Mouse (Mus musculus): ENCODE results near the gene Glo1. TPM values are rescaled to one million over a fixed set of nuclear protein-coding genes. Genes with fewer than 3 reads are reported as not detected.

Glo1 gene
- total RNA-seq (2017), result 36.2 to 42.7 TPM (median 39.8 TPM) in 3 replicates

DNA sequence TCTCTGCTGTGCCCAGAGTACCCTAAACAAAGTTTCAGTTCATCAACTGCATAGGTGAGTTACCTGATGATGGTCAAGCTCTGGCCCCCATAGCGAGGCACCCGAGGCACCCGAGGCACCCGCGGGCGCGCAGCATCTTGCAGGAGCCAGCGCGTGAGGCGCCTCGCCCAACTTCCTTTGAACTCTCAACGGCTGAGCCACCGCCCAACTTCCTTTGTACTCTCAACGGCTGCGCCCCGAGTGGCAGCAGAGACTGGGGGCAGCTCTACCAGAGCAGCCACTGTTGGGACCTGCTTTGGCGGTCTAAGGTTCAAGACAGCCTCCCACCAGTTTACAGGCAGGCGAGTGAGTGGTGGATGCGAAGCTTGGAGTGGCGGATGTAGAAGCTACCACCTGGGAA, at the start of gene Glo1:
TSS of gene Glo1 (minus strand) at position 153 of the 400 bp plus-strand sequence.
- 0 out of 2 replicates have a peak, but pooled peaks have one; percentile 37 for ATAC-seq (replicated peaks; ENCODE audit: insufficient number of reproducible peaks, low FRiP score, low TSS enrichment, poor library complexity, severe bottlenecking)

DNA sequence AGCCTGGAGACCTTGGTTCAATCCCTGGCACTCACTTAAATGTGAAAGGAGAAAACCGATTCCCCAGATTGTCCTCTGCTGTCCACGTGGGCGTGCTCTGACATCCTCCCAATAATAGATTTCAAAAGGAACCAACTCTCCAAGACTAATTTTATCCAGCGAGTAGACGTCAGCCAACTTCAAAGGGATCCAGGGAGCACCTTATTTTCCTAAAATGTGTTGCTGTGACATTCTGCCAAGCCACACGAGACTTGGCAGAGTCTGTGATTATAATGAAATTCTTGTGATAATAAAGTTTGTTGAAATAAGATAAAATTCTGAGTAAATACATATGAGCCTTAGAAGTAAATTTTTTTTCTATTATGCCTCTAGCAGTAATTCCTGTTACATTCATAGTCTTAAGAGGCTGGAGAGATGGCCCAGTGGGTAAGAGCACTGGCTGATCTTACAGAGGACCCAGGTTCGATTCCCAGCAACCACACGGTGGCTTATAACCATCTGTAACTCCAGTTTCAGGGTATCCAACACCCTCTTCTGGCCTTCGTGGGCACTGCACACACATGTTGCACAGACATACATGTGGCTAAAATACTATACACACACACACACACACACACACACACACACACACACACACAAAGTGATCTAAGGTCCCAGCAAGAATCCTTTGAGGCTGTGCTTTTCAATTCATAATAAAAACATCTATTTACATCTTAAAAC, 48.5 kb upstream of the Glo1 start:
- no peak for ATAC-seq (replicated peaks; ENCODE audit: insufficient number of reproducible peaks, low FRiP score, low TSS enrichment, poor library complexity, severe bottlenecking)

DNA sequence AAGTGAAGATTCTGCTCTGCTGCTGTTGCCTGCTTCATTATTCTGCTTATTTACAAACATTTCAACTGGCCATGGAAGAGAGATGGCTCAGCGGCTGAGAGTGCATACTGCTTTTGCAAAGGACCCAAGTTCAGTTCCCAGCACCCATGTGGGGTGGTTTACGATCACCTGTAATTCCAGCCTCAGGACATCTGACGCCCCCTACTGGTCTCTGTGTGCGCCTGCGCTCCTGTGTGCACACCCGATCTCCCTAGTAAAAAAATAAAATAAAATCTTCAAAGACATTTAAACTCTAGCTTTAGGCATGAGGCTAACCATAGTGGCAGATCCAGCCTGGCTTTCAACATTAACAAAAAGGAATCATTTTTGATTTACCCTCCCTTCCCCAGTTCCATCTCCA, 46.4 kb upstream of the Glo1 start:
- no peak for ATAC-seq (replicated peaks; ENCODE audit: insufficient number of reproducible peaks, low FRiP score, low TSS enrichment, poor library complexity, severe bottlenecking)

DNA sequence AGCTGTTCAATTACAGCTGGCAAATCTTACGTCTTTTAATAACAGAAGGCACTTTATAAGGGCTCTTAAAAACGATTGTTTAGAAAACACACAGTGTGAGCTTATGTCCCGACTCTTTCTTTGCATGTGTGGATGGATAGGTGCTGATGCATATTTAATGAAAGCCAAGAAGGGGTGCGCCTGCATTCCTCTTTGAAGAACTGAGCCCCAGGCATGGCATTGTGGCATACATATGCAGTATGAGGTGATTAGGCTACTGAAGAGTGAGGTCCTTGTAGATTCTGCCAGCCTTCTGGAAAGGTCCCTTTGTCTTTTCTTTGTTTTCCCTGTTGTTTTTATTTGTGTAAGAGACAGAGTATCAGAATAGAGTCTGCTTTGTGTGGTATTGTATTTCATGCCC, 45.9 kb upstream of the Glo1 start:
- no peak for ATAC-seq (replicated peaks; ENCODE audit: insufficient number of reproducible peaks, low FRiP score, low TSS enrichment, poor library complexity, severe bottlenecking)

DNA sequence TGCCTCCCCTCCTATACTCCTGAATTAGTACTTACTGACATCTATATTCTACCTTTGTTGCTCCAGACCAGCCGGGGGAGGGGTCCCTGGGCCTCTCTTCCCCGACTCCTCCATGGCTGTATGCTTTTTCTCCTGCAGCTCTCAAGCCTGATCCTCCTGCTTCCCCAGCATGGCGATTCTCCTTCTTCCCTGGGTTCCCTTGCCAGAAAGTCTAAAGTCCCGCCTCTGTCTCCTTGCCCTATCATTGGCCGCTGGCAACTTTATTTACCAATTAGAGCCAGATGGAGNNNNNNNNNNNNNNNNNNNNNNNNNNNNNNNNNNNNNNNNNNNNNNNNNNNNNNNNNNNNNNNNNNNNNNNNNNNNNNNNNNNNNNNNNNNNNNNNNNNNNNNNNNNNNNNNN, 38.2 kb upstream of the Glo1 start:
- ATAC-seq (replicated peaks; ENCODE audit: insufficient number of reproducible peaks, low FRiP score, low TSS enrichment, poor library complexity, severe bottlenecking), result no peak

DNA sequence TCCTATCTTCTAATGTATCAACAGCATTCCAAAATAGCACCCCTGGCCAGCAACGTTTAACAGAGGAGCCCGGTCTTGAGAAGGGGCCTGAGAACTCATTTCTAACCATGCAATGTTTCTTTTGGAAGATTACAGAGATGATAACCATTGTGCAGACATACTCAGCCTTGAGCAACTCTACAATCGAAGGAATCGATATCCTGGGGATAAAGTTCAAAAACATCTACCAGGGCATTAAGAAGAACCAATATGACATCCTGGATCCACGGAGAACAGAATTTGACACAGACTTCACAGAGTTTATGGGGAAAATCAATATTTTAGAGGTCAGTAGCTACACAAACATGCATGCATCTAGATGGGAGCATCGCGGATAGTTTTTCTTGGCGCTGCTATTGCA, 36.5 kb upstream of the Glo1 start:
- no peak for ATAC-seq (replicated peaks; ENCODE audit: insufficient number of reproducible peaks, low FRiP score, low TSS enrichment, poor library complexity, severe bottlenecking)

DNA sequence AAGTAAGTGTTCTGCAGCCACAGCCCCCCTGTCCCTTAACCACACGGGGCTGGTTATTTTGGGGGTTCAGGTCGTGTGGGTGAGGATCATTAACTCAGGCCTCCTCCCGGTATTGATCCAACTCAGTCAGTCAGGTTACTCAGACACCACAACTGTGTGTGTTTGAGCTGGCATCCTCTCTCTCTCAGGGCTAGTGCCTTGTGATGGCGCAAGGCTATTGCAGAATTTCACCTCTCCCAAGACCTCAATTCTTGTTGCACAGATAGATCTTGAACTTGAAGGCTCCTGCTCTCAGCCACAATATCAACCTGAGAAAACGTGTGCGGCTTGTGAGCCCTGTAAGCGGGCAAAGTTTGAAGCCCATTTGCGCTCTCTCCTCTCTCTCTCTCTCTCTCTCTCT, 35.5 kb upstream of the Glo1 start:
- no peak for ATAC-seq (replicated peaks; ENCODE audit: insufficient number of reproducible peaks, low FRiP score, low TSS enrichment, poor library complexity, severe bottlenecking)

DNA sequence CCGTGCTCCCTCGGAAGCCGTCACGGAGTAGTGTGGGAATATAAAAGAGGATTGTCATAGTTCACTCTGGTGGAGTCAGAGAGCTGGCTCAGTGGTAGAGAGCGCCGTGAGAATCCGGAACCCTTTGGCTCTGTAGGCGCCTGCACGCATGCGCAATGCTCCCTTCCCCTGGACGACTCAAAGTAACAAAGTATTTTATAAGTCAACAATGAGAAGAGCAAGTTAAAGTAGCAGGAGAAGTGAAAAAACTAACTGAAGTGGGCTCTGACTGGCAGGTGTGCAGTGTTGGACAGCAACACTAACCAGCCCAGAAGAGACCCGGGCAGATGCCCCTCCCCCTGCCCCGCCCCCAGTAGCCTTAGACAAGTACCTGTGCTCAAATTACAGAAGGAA, 31.5 kb upstream of the Glo1 start:
- ATAC-seq (replicated peaks; ENCODE audit: insufficient number of reproducible peaks, low FRiP score, low TSS enrichment, poor library complexity, severe bottlenecking), result peak; percentile 27; the same call in 1 of the 2 replicates

DNA sequence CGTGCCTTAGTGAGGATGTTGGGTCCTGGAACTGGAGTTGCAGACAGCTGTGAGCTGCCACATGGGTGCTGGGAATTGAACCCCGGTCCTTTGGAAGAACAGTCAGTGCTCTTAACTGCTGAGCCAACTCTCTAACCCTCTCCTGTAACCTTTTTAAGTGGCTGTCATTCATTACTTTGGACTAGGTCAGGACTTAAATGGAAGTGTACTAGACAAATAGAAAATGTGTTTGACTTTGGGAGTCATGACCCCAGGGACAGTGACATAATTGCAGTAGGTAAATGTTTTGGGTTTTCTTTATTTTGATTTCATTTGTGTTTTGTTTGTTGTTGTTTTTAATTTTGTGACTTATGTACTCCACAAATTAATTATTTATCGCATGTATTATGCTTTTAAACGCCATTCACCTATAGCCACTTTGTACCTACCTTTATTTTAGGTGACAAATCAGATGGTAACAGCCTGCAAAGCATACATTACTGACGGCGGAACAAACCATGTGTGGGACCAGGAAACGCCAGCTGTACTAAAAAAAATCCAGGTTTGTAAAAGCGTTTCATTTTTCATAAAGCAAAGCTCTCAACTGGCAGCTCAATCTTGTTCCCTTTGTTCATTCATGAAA, 31.0 kb upstream of the Glo1 start:
- ATAC-seq (replicated peaks; ENCODE audit: insufficient number of reproducible peaks, low FRiP score, low TSS enrichment, poor library complexity, severe bottlenecking), result no peak

DNA sequence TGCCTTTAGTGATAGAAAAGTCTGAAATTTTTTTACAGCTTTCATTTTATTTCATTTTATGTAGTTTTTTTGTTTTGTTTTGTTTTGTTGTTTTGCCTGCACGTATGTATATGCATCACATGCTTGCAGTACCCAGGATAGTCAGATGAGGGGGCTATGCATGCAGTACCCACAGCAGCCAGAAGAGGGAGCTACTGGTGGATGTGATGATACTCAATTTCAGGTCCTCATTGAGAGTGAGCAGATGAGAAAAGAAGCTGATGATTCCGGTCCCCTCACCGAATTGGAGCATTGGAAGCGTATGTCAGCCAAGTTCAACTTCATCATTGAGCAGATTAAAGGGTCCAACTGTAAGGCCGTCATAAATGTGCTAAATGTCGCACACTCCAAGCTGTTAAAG, 26.3 kb upstream of the Glo1 start:
- ATAC-seq (replicated peaks; ENCODE audit: insufficient number of reproducible peaks, low FRiP score, low TSS enrichment, poor library complexity, severe bottlenecking), result no peak

DNA sequence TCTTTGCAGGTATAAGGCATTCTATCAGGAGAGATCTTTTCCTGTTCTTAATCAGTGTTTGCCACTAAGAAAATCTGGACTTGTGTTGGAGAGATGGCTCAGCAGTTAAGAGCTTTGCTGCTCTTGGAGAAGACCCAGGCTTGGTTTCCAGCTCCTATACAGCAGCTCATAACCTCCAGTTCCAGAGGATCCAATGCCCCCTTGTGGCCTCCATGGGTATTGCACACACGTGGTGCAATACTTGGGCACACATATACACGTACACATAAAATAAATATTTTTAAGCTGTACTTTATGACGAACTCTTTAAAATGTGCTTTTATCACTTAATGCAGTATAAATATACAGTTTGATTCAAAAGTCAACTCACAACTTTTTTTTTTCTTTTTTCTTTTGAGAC, 22.1 kb upstream of the Glo1 start:
- no peak for ATAC-seq (replicated peaks; ENCODE audit: insufficient number of reproducible peaks, low FRiP score, low TSS enrichment, poor library complexity, severe bottlenecking)

DNA sequence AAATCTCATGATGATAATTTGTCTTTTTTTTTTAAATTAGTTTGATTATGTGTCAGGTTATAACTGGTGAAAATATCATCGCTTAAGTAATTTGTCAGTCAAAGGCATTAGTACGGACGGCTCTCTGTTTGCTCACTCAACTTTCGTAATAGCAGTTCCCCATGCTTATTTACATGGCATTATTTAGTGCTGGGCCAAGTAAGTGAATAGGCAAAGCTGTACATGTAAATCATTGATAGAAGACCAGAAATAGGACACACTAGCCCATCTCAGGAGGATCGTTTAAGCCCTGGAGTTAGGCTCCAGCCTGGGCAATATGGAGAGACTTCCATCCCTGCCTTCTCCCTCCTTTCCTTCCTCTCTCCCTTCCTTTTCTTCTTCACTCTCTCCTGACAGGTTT, 14.2 kb upstream of the Glo1 start:
- no peak for ATAC-seq (replicated peaks; ENCODE audit: insufficient number of reproducible peaks, low FRiP score, low TSS enrichment, poor library complexity, severe bottlenecking)

DNA sequence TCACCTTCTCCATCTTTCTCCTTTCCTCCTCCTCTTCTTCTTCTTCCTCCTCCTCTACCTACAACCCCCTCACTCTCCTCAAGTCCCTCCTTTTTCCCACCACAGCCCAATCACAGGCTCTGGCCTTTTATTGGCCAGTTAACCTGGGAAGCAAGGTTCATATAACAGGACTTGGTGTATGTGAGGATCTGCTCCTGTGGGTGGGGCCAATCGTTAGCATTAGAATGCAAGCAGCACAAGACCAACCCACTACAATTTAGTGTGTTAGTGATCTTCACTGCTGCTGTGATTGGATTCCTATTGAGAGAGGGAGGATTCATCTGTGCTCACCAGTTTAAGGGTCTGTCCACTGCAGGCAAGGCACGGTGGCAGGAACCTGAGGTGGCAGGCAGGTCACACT, 12.3 kb upstream of the Glo1 start:
- ATAC-seq (replicated peaks; ENCODE audit: insufficient number of reproducible peaks, low FRiP score, low TSS enrichment, poor library complexity, severe bottlenecking), result no peak

DNA sequence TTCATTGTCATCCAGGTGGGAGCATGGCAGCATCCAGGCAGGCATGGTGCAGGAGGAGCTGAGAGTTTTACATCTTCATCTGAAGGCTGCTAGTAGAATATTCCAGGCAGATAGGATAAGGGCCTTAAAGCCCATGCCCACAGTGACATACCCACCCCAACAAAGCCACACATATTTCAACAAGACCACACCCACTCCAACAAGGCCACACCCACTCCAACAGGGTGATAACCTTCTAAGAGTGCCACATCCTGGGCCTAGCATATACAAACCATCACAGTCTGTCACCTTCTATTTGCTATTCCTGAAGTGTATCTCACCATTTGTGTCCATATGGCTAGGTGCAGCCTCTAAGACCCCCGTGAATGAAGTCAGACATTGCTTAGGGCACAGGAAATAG, 11.0 kb upstream of the Glo1 start:
- ATAC-seq (replicated peaks; ENCODE audit: insufficient number of reproducible peaks, low FRiP score, low TSS enrichment, poor library complexity, severe bottlenecking), result no peak

DNA sequence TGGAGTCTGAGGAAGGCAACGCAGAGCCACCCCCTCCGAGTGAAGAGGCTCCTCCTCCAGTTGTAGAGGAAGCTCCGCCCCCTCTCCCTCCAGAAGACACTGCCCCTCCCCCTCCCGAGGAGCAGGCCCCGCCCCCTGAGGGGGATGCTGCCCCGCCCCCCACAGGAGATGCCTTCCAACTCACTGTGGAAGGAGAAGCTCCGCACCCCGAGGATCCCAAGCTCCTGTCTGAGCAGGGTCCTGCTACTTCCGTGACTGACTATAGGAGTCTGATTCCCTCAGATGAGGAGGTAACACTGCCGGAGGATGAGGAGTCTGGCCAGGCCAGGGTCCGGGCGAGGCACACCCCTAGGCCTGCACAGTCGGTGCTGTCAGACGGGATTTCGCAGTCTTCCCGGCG, 8.7 kb upstream of the Glo1 start:
- ATAC-seq (replicated peaks; ENCODE audit: insufficient number of reproducible peaks, low FRiP score, low TSS enrichment, poor library complexity, severe bottlenecking), result no peak

DNA sequence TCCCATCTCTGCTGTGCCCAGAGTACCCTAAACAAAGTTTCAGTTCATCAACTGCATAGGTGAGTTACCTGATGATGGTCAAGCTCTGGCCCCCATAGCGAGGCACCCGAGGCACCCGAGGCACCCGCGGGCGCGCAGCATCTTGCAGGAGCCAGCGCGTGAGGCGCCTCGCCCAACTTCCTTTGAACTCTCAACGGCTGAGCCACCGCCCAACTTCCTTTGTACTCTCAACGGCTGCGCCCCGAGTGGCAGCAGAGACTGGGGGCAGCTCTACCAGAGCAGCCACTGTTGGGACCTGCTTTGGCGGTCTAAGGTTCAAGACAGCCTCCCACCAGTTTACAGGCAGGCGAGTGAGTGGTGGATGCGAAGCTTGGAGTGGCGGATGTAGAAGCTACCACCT, 2.5 kb downstream of the Glo1 start, which contains the start of gene Dnah8:
TSS of gene Dnah8 (plus strand) at position 223 of the 400 bp plus-strand sequence.
- ATAC-seq (replicated peaks; ENCODE audit: insufficient number of reproducible peaks, low FRiP score, low TSS enrichment, poor library complexity, severe bottlenecking), result peak; percentile 44

DNA sequence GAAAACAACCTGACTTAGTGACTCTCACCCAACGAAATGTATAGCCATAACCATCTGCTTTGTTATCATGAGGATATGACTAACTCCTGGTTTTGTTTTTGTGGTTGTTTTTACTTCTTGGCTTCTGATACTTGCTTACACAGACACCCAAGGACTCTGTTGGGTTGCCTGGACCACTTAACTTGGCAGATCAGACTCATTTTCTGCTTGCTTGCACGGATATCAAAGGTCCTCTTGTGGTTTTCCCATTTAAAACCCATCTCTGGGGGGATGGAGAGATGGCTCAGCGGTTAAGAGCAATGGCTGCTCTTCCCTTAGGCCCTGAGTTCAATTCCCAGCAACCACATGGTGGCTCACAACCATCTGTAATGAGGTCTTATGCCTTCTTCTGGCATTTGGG, 3.5 kb downstream of the Glo1 start:
- ATAC-seq (replicated peaks; ENCODE audit: insufficient number of reproducible peaks, low FRiP score, low TSS enrichment, poor library complexity, severe bottlenecking), result no peak

DNA sequence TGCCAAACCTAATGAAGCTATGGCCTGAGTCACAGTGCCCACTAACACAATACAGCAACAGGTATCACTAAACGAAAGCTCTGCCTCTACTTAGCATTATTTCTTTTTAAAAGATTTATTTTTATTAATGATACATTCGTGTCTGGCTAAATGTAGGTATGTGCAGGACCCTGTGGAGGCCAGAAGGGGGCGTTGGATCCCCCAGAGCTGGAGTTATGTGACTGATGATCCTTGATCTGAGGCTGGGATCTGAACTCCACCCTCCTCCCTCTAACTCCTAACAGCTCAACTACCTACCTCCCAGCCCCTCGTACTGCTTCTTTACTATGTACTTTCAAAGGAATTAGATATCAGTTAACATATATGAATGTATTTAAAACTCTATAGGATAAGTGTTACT, 5.2 kb downstream of the Glo1 start:
- no peak for ATAC-seq (replicated peaks; ENCODE audit: insufficient number of reproducible peaks, low FRiP score, low TSS enrichment, poor library complexity, severe bottlenecking)

DNA sequence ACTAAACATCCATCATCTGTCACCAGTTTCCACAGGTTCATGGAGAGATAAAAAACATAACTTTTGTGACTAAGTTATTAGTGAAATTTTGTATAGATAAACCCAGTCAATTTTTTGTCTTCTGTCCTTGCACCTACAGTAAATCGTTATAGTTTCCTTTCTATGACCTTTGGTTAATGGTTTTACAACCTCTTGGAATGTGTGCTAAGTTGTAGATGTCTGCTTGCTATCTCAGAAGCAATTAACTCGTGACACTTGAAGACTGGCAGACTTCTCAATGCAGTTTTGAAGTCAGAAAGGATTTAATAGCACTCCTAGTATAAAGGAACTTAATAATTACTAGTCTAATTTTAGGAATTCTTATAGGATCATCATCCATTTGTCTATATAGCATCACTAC, 6.1 kb downstream of the Glo1 start:
- ATAC-seq (replicated peaks; ENCODE audit: insufficient number of reproducible peaks, low FRiP score, low TSS enrichment, poor library complexity, severe bottlenecking), result no peak

DNA sequence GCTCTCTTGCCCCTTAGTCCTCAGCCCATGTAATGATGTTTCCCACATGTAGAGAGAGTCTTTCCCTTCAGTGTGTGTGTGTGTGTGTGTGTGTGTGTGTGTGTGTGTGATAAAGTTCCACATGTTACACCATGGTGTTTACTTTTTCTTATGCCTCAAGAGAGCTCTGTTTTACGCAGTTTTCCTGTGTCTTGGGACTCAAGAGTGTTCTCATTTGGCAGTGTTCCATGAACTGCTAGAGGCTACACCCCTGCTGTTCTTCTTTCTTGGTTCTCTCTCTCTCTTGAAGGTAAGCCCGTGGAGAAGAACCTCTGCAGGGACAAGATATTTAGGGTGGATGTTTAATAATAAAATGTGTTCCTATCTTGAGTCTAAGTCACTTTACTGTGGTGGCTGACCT, 7.5 kb downstream of the Glo1 start:
- no peak for ATAC-seq (replicated peaks; ENCODE audit: insufficient number of reproducible peaks, low FRiP score, low TSS enrichment, poor library complexity, severe bottlenecking)
